Mouse (Mus musculus): ENCODE data around the gene Ptprn2. TPM values are rescaled to one million over a fixed set of nuclear protein-coding genes. Genes with fewer than 3 reads are reported as not detected.

The Ptprn2 gene
- polyA plus RNA-seq, 1 experiment from 2014 or later = 0.02 TPM

GRCm38 (mm10) chr12:117242181-117242580 is 756.7 kb downstream of the Ptprn2 start:
- no peaks in the 10 kb centered on the region for H3K36me3 ChIP-seq (replicated peaks)
- H3K4me3 ChIP-seq (replicated peaks) = no peak overlapping the region
- no peak overlapping the region for H3K9ac ChIP-seq
- H3K27me3 ChIP-seq = peaks cover 7% of the 10 kb centered on the region
- 49% methylated on average over 7 of the region's 7 CpGs for WGBS (ENCODE audit: insufficient replicate concordance)
- H3K27ac ChIP-seq (replicated peaks) = no peak overlapping the region
- H3K9me3 ChIP-seq (replicated peaks) = no peaks in the 10 kb centered on the region
- H3K4me2 ChIP-seq = no peak overlapping the region
- H3K4me1 ChIP-seq (replicated peaks) = no peaks in the 10 kb centered on the region
- no peak for ATAC-seq (ENCODE audit: insufficient read depth)

- WGBS (ENCODE audit: insufficient replicate concordance) = 72% methylated on average over 17 of the region's 17 CpGs
- Histone ChIP-seq H3K27me3 (peaks cover 7% of the 10 kb centered on the region), H3K4me3 (replicated peaks) (no peak overlapping the region), H3K9me3 (replicated peaks) (no peaks in the 10 kb centered on the region), H3K4me2 (no peak overlapping the region), H3K4me1 (replicated peaks) (0 out of 2 replicates have a peak, but pooled peaks cover under 1% of the 10 kb centered on the region), H3K9ac (no peak overlapping the region), H3K27ac (replicated peaks) (no peak overlapping the region), H3K36me3 (replicated peaks) (no peaks in the 10 kb centered on the region)
- ATAC-seq (ENCODE audit: insufficient read depth) = no peak
Measured at GRCm38 (mm10) chr12:117245885-117246478, 760.5 kb downstream of the Ptprn2 start.

GRCm38 (mm10) chr12:117250465-117250864 is 764.9 kb downstream of the Ptprn2 start:
- Histone ChIP-seq H3K9ac (no peak overlapping the region), H3K9me3 (replicated peaks) (no peaks in the 10 kb centered on the region), H3K4me3 (replicated peaks) (no peak overlapping the region), H3K36me3 (replicated peaks) (no peaks in the 10 kb centered on the region), H3K4me1 (replicated peaks) (peaks cover 16% of the 10 kb centered on the region), H3K27ac (replicated peaks) (no peak overlapping the region), H3K27me3 (no peaks in the 10 kb centered on the region), H3K4me2 (no peak overlapping the region)
- WGBS (ENCODE audit: insufficient replicate concordance) = 37% methylated on average over 6 of the region's 6 CpGs
- ATAC-seq (ENCODE audit: insufficient read depth) = no peak

GRCm38 (mm10) chr12:117251663-117252425 is 766.3 kb downstream of the Ptprn2 start:
- no peaks in the 10 kb centered on the region for H3K36me3 ChIP-seq (replicated peaks)
- H3K4me3 ChIP-seq (replicated peaks) = no peak overlapping the region
- no peaks in the 10 kb centered on the region for H3K27me3 ChIP-seq
- H3K27ac ChIP-seq (replicated peaks) = peak overlapping the region; percentile 5; the same call in 1 of the 2 replicates
- ATAC-seq (ENCODE audit: insufficient read depth) = peak; percentile 79
- WGBS (ENCODE audit: insufficient replicate concordance) = 15% methylated on average over 11 of the region's 11 CpGs
- no peak overlapping the region for H3K9ac ChIP-seq
- H3K9me3 ChIP-seq (replicated peaks) = no peaks in the 10 kb centered on the region
- H3K4me2 ChIP-seq = peak overlapping the region; percentile 31
- H3K4me1 ChIP-seq (replicated peaks) = peaks cover 16% of the 10 kb centered on the region

- H3K36me3 ChIP-seq (replicated peaks) = no peaks in the 10 kb centered on the region
- ATAC-seq (ENCODE audit: insufficient read depth) = no peak; the same call in 1 of the 2 replicates
- no peak overlapping the region for H3K4me3 ChIP-seq (replicated peaks)
- H3K9me3 ChIP-seq (replicated peaks) = no peaks in the 10 kb centered on the region
- H3K4me2 ChIP-seq = peak overlapping the region; percentile 31
- H3K27ac ChIP-seq (replicated peaks) = peak overlapping the region; percentile 45; the same call in 1 of the 2 replicates
- no peak overlapping the region for H3K9ac ChIP-seq
- no peaks in the 10 kb centered on the region for H3K27me3 ChIP-seq
- H3K4me1 ChIP-seq (replicated peaks) = peaks cover 16% of the 10 kb centered on the region
- 12% methylated on average over 3 of the region's 3 CpGs for WGBS (ENCODE audit: insufficient replicate concordance)
Measured at GRCm38 (mm10) chr12:117252426-117252779, 766.9 kb downstream of the Ptprn2 start.

GRCm38 (mm10) chr12:117254356-117254755 is 768.8 kb downstream of the Ptprn2 start:
- Histone ChIP-seq H3K4me3 (replicated peaks) (no peak overlapping the region), H3K27ac (replicated peaks) (no peak overlapping the region), H3K36me3 (replicated peaks) (no peaks in the 10 kb centered on the region), H3K4me2 (no peak overlapping the region), H3K9me3 (replicated peaks) (no peaks in the 10 kb centered on the region), H3K9ac (no peak overlapping the region), H3K27me3 (no peaks in the 10 kb centered on the region), H3K4me1 (replicated peaks) (peaks cover 16% of the 10 kb centered on the region)
- ATAC-seq (ENCODE audit: insufficient read depth) = no peak
- 69% methylated on average over 9 of the region's 9 CpGs for WGBS (ENCODE audit: insufficient replicate concordance)

- ATAC-seq (ENCODE audit: insufficient read depth) = no peak
- WGBS (ENCODE audit: insufficient replicate concordance) = 32% methylated on average over 6 of the region's 6 CpGs
Measured at GRCm38 (mm10) chr12:117255325-117255724, 769.8 kb downstream of the Ptprn2 start.

GRCm38 (mm10) chr12:117255776-117256342 is 770.3 kb downstream of the Ptprn2 start:
- Histone ChIP-seq H3K27ac (replicated peaks) (no peak overlapping the region), H3K4me1 (replicated peaks) (peaks cover 22% of the 10 kb centered on the region), H3K27me3 (no peaks in the 10 kb centered on the region), H3K9ac (no peak overlapping the region), H3K9me3 (replicated peaks) (no peaks in the 10 kb centered on the region), H3K4me3 (replicated peaks) (no peak overlapping the region), H3K36me3 (replicated peaks) (no peaks in the 10 kb centered on the region), H3K4me2 (no peak overlapping the region)
- ATAC-seq (ENCODE audit: insufficient read depth) = no peak
- WGBS (ENCODE audit: insufficient replicate concordance) = 59% methylated on average over 2 of the region's 2 CpGs

More at GRCm38 (mm10) chr12:117255325-117255724, 769.8 kb downstream of the Ptprn2 start:
- Histone ChIP-seq H3K9ac (no peak overlapping the region), H3K4me3 (replicated peaks) (no peak overlapping the region), H3K4me1 (replicated peaks) (peaks cover 17% of the 10 kb centered on the region), H3K4me2 (no peak overlapping the region), H3K27ac (replicated peaks) (no peak overlapping the region), H3K9me3 (replicated peaks) (no peaks in the 10 kb centered on the region), H3K36me3 (replicated peaks) (no peaks in the 10 kb centered on the region), H3K27me3 (no peaks in the 10 kb centered on the region)

- peaks cover 19% of the 10 kb centered on the region for H3K4me1 ChIP-seq (replicated peaks)
- no peaks in the 10 kb centered on the region for H3K27me3 ChIP-seq
- no peaks in the 10 kb centered on the region for H3K36me3 ChIP-seq (replicated peaks)
- H3K9me3 ChIP-seq (replicated peaks) = no peaks in the 10 kb centered on the region
- WGBS (ENCODE audit: insufficient replicate concordance) = 64% methylated on average over 5 of the region's 5 CpGs
- no peak overlapping the region for H3K4me2 ChIP-seq
- ATAC-seq (ENCODE audit: insufficient read depth) = no peak
- no peak overlapping the region for H3K9ac ChIP-seq
- H3K27ac ChIP-seq (replicated peaks) = no peak overlapping the region
- no peak overlapping the region for H3K4me3 ChIP-seq (replicated peaks)
Measured at GRCm38 (mm10) chr12:117256849-117257204, 771.3 kb downstream of the Ptprn2 start.

- Histone ChIP-seq H3K9me3 (replicated peaks) (no peaks in the 10 kb centered on the region), H3K27me3 (no peaks in the 10 kb centered on the region), H3K36me3 (replicated peaks) (no peaks in the 10 kb centered on the region), H3K4me2 (no peak overlapping the region), H3K4me3 (replicated peaks) (no peak overlapping the region), H3K9ac (no peak overlapping the region), H3K4me1 (replicated peaks) (peaks cover 14% of the 10 kb centered on the region), H3K27ac (replicated peaks) (no peak overlapping the region)
- ATAC-seq (ENCODE audit: insufficient read depth) = no peak
- WGBS (ENCODE audit: insufficient replicate concordance) = 58% methylated on average over 20 of the region's 20 CpGs
Measured at GRCm38 (mm10) chr12:117257205-117257920, 771.8 kb downstream of the Ptprn2 start.

GRCm38 (mm10) chr12:117257921-117258497 is 772.5 kb downstream of the Ptprn2 start:
- 57% methylated on average over 12 of the region's 12 CpGs for WGBS (ENCODE audit: insufficient replicate concordance)
- no peak for ATAC-seq (ENCODE audit: insufficient read depth)
- no peak overlapping the region for H3K4me2 ChIP-seq

More at GRCm38 (mm10) chr12:117257921-117258497, 772.5 kb downstream of the Ptprn2 start:
- no peaks in the 10 kb centered on the region for H3K9me3 ChIP-seq (replicated peaks)
- no peak overlapping the region for H3K4me3 ChIP-seq (replicated peaks)
- no peak overlapping the region for H3K27ac ChIP-seq (replicated peaks)
- H3K4me1 ChIP-seq (replicated peaks) = peaks cover 11% of the 10 kb centered on the region
- H3K36me3 ChIP-seq (replicated peaks) = no peaks in the 10 kb centered on the region
- H3K9ac ChIP-seq = no peak overlapping the region
- H3K27me3 ChIP-seq = no peaks in the 10 kb centered on the region
